Mouse (Mus musculus) embryonic fibroblast, embryonic 13.5 days (primary cell): ENCODE results near the gene Cradd.

Experiments
- CTCF ChIP-seq: IDR thresholded peaks from 2 replicates; pipeline ENCODE4 v1.5.1; 2011; ENCODE audit warnings: mild to moderate bottlenecking, control low read depth, low read length, moderate library complexity, borderline replicate concordance; ENCODE audit not compliant: insufficient read depth
- POLR2A ChIP-seq: IDR thresholded peaks from 2 replicates; pipeline ENCODE4 v1.6.1; 2011; ENCODE audit warnings: low read depth, mild to moderate bottlenecking, control low read depth, low read length, moderate library complexity

DNA sequence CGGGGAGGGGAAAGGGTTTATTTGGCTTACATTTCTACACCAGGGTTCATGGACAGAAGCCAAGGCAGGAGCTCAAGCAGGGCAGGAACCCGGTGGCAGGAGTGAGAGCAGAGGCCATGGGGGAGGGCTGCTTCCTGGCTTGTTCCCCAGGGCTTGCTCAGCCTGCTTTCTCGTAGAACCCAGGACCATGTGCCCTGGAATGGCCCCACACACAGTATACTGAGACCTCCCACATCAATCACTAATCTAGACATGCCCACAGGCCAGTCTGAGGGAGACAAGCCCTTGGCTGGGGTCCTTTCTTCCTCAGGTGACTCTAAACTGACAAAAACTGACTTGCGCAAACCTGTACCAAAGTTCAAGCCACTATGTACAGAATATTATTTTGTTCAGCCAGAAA, 19.7 kb downstream of the Cradd start:
- TF ChIP-seq POLR2A (no peak), CTCF (no peak)
